Mouse (Mus musculus): ENCODE data around the gene Oas1a. TPM values are rescaled to one million over a fixed set of nuclear protein-coding genes. Genes with fewer than 3 reads are reported as not detected.
"Not testable (repeated sequence)": the region's sequence is repeated elsewhere in the genome, so short reads cannot be mapped to it uniquely, and the experiment has no call there.

Oas1a gene
- total and polyA plus RNA-seq, 3 experiments: 1.1 to 2.6 (median 1.7) TPM

- dilution Hi-C loops (cut with MboI; ENCODE audit: extremely low pct_ligation_motif_present, extremely low pct_unique_long_range_greater_than_20kb, low sequenced_read_pairs): no loop called here
- Histone ChIP-seq H3K36me3 (replicated peaks in 1 of 2; ENCODE audit: control insufficient read depth in 1 of 2, insufficient read depth in 1 of 2, low read length in 1 of 2) (no peaks in the 10 kb centered on the region), H3K27ac (ENCODE audit: insufficient read depth, low read depth) (no peak overlapping the region)
Observed at GRCm38 (mm10) chr5:120927036-120927435, 19.7 kb upstream of the Oas1a start.

GRCm38 (mm10) chr5:120926311-120926710 lies 19.0 kb upstream of the Oas1a start:
- H3K9me3 ChIP-seq (replicated peaks; ENCODE audit: low read length); H3K36me3 ChIP-seq (replicated peaks in 1 of 2; ENCODE audit: control insufficient read depth in 1 of 2, insufficient read depth in 1 of 2, low read length in 1 of 2); in situ Hi-C loops (cut with MboI; ENCODE audit: low pct_ligation_motif_present, low pct_unique_long_range_greater_than_20kb, low sequenced_read_pairs); H3K4me1 ChIP-seq (ENCODE audit: control insufficient read depth in 1 of 2, insufficient read depth in 2 of 2); H3K4me3 ChIP-seq (replicated peaks in 1 of 3; ENCODE audit: low read depth in 2 of 3, low read length in 2 of 3, poor library complexity in 1 of 3); H3K79me2 ChIP-seq (replicated peaks; ENCODE audit: control insufficient read depth, extremely low read depth, insufficient read depth, poor library complexity, severe bottlenecking); H3K27ac ChIP-seq (ENCODE audit: insufficient read depth, low read depth); H3K9ac ChIP-seq (ENCODE audit: insufficient read depth, low read depth); DNase-seq (ENCODE audit: extremely low read depth); dilution Hi-C loops (cut with MboI; ENCODE audit: extremely low pct_ligation_motif_present, extremely low pct_unique_long_range_greater_than_20kb, low sequenced_read_pairs); H3K4me2 ChIP-seq (ENCODE audit: insufficient read depth, low read depth, poor library complexity, severe bottlenecking): not testable (repeated sequence)
- H3K27me3 ChIP-seq (replicated peaks): peaks cover 55% of the 10 kb centered on the region

More at GRCm38 (mm10) chr5:120927036-120927435, 19.7 kb upstream of the Oas1a start:
- Histone ChIP-seq H3K4me3 (replicated peaks in 1 of 3; ENCODE audit: low read depth in 2 of 3, low read length in 2 of 3, poor library complexity in 1 of 3) (no peak overlapping the region), H3K9me3 (replicated peaks; ENCODE audit: low read length) (no peaks in the 10 kb centered on the region), H3K4me2 (ENCODE audit: insufficient read depth, low read depth, poor library complexity, severe bottlenecking) (no peak overlapping the region), H3K9ac (ENCODE audit: insufficient read depth, low read depth) (no peak overlapping the region), H3K27me3 (replicated peaks) (peaks cover 60% of the 10 kb centered on the region), H3K4me1 (ENCODE audit: control insufficient read depth in 1 of 2, insufficient read depth in 2 of 2) (no peaks in the 10 kb centered on the region), H3K79me2 (replicated peaks; ENCODE audit: control insufficient read depth, extremely low read depth, insufficient read depth, poor library complexity, severe bottlenecking) (no peaks in the 10 kb centered on the region)
- TF ChIP-seq MAZ (IDR thresholded peaks at IDR 0.05; ENCODE audit: low read depth, low read length): no peak
- peak in 1 of 2 experiments; percentile 62; a peak in 3 of 4 replicates for TF ChIP-seq CTCF (conservative IDR thresholded peaks at IDR 0.05 in 1 of 2, IDR thresholded peaks at IDR 0.05 in 1 of 2; ENCODE audit: low read depth in 2 of 2, low read length in 2 of 2)
- TF ChIP-seq SMC3 (IDR thresholded peaks at IDR 0.05; ENCODE audit: low read depth, low read length): peak; percentile 61
- peak; percentile 11 for TF ChIP-seq RAD21 (IDR thresholded peaks at IDR 0.05; ENCODE audit: low read depth, low read length)
- in situ Hi-C loops (cut with MboI; ENCODE audit: low pct_ligation_motif_present, low pct_unique_long_range_greater_than_20kb, low sequenced_read_pairs): no loop called here
- DNase-seq (ENCODE audit: extremely low read depth): peak; percentile 6

GRCm38 (mm10) chr5:120924520-120924919 lies 17.2 kb upstream of the Oas1a start:
- H3K36me3 ChIP-seq (replicated peaks in 1 of 2; ENCODE audit: control insufficient read depth in 1 of 2, insufficient read depth in 1 of 2, low read length in 1 of 2); DNase-seq (ENCODE audit: extremely low read depth); H3K4me1 ChIP-seq (ENCODE audit: control insufficient read depth in 1 of 2, insufficient read depth in 2 of 2); H3K4me2 ChIP-seq (ENCODE audit: insufficient read depth, low read depth, poor library complexity, severe bottlenecking); H3K9me3 ChIP-seq (replicated peaks; ENCODE audit: low read length); H3K4me3 ChIP-seq (replicated peaks in 1 of 3; ENCODE audit: low read depth in 2 of 3, low read length in 2 of 3, poor library complexity in 1 of 3); H3K9ac ChIP-seq (ENCODE audit: insufficient read depth, low read depth); H3K79me2 ChIP-seq (replicated peaks; ENCODE audit: control insufficient read depth, extremely low read depth, insufficient read depth, poor library complexity, severe bottlenecking); H3K27ac ChIP-seq (ENCODE audit: insufficient read depth, low read depth); dilution Hi-C loops (cut with MboI; ENCODE audit: extremely low pct_ligation_motif_present, extremely low pct_unique_long_range_greater_than_20kb, low sequenced_read_pairs): not testable (repeated sequence)
- in situ Hi-C loops (cut with MboI; ENCODE audit: low pct_ligation_motif_present, low pct_unique_long_range_greater_than_20kb, low sequenced_read_pairs): loop anchor here (5.0 kb wide), 1 partner anchor 82 kb away; no protein-coding TSS in a partner anchor
- H3K27me3 ChIP-seq (replicated peaks): peaks cover 60% of the 10 kb centered on the region

- H3K9me3 ChIP-seq (replicated peaks; ENCODE audit: low read length): no peaks in the 10 kb centered on the region
- dilution Hi-C loops (cut with MboI; ENCODE audit: extremely low pct_ligation_motif_present, extremely low pct_unique_long_range_greater_than_20kb, low sequenced_read_pairs) (no loop called here), in situ Hi-C loops (cut with MboI; ENCODE audit: low pct_ligation_motif_present, low pct_unique_long_range_greater_than_20kb, low sequenced_read_pairs) (loop anchor here (5.0 kb wide), 1 partner anchor 82 kb away; no protein-coding TSS in a partner anchor)
- H3K4me1 ChIP-seq (ENCODE audit: control insufficient read depth in 1 of 2, insufficient read depth in 2 of 2): no peaks in the 10 kb centered on the region
- H3K4me2 ChIP-seq (ENCODE audit: insufficient read depth, low read depth, poor library complexity, severe bottlenecking): no peak overlapping the region
- H3K9ac ChIP-seq (ENCODE audit: insufficient read depth, low read depth): no peak overlapping the region
- no peak overlapping the region for H3K4me3 ChIP-seq (replicated peaks in 1 of 3; ENCODE audit: low read depth in 2 of 3, low read length in 2 of 3, poor library complexity in 1 of 3)
- no peaks in the 10 kb centered on the region for H3K36me3 ChIP-seq (replicated peaks in 1 of 2; ENCODE audit: control insufficient read depth in 1 of 2, insufficient read depth in 1 of 2, low read length in 1 of 2)
- no peak for DNase-seq (ENCODE audit: extremely low read depth)
- H3K79me2 ChIP-seq (replicated peaks; ENCODE audit: control insufficient read depth, extremely low read depth, insufficient read depth, poor library complexity, severe bottlenecking): no peaks in the 10 kb centered on the region
- H3K27ac ChIP-seq (ENCODE audit: insufficient read depth, low read depth): no peak overlapping the region
- peaks cover 59% of the 10 kb centered on the region for H3K27me3 ChIP-seq (replicated peaks)
- TF ChIP-seq POLR2A (IDR thresholded peaks at IDR 0.05; ENCODE audit: low read depth, low read length) (no peak), NRF1 (IDR thresholded peaks at IDR 0.05; ENCODE audit: low read depth, low read length) (no peak), MAZ (IDR thresholded peaks at IDR 0.05; ENCODE audit: low read depth, low read length) (no peak), ZC3H11A (IDR thresholded peaks at IDR 0.05; ENCODE audit: low read depth, low read length) (no peak), PAX5 (IDR thresholded peaks at IDR 0.05; ENCODE audit: low read length) (no peak), SMC3 (IDR thresholded peaks at IDR 0.05; ENCODE audit: low read depth, low read length) (no peak), MYC (IDR thresholded peaks at IDR 0.05; ENCODE audit: low read depth, low read length) (no peak), RAD21 (IDR thresholded peaks at IDR 0.05; ENCODE audit: low read depth, low read length) (no peak)
Observed at GRCm38 (mm10) chr5:120923969-120924368, 16.6 kb upstream of the Oas1a start.
